Mouse (Mus musculus): ENCODE results near the gene Fopnl.
A peak's percentile ranks its signal among the peaks of the same experiment; 100 is the strongest.

Fopnl gene

GRCm38 (mm10) chr16:14316884-14317876, at the start of gene Fopnl:
Fopnl (minus strand) TSS chr16:14317405.
- peak; percentile 93 for DNase-seq (ENCODE audit: low read depth, low spot score)

DNA sequence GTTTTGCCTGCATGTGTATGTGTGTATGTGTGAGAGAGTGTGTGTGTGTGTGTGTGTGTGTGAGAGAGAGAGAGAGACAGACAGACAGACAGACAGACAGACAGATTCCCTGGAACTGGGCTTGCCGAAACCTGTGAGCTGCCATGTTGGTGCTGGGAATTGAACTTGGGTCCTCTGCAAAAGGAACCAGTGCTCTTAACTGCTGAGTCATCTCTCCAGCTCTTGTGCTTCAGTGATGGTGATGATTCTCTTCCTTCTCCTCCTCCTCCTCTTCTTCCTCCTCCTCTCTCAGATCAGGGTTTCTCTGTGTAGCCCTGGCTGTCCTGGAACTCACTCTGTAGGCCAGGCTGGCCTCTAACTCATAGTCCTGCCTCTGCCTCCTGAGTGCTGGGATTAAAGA, 48.8 kb upstream of the Fopnl start:
- no peak for DNase-seq (ENCODE audit: low read depth, low spot score)

DNA sequence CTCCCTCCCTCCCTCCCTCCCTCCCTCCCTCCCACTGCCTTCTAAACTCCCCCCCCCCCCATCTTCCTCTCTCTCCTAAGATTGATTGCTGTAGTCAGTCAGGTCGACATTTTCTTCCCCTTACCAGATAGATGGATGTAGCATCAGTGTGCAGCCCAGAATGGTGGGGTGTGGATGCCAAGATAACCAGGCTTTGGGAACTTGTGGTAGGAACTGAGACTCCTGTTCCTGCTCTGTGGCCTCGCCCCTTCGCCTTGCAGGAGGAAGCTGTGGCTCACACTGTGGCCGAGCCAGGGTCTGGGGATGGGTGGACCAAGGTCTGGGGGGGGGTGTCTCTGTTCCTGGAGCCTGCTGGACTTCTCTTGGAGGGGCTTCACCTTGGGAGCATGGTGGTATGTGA, 48.3 kb upstream of the Fopnl start:
- DNase-seq (ENCODE audit: low read depth, low spot score) = no peak

GRCm38 (mm10) chr16:14364066-14364465, 46.9 kb upstream of the Fopnl start:
- DNase-seq (ENCODE audit: low read depth, low spot score) = no peak

DNA sequence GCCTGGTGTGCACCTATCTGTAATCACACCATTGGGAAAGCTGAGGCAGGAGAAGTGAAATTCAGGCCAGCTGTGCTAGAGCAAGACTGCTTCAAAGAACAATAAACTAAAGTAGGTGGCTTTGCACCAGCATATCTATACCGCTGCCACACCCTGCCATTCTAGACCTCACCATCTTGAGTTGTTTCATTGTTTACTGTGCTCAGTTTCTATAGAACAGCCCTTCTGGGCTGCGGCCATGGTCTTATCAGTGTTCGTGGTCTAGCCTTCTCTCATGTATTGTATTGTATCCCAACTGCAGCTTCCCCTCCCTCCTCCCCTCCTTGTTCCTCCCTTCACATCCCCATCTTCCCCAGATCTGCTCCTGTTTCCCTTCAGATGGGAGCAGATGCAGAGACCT, 46.3 kb upstream of the Fopnl start:
- DNase-seq (ENCODE audit: low read depth, low spot score) = no peak

- no peak for DNase-seq (ENCODE audit: low read depth, low spot score)
Measured at GRCm38 (mm10) chr16:14362099-14362820, 45.1 kb upstream of the Fopnl start.

DNA sequence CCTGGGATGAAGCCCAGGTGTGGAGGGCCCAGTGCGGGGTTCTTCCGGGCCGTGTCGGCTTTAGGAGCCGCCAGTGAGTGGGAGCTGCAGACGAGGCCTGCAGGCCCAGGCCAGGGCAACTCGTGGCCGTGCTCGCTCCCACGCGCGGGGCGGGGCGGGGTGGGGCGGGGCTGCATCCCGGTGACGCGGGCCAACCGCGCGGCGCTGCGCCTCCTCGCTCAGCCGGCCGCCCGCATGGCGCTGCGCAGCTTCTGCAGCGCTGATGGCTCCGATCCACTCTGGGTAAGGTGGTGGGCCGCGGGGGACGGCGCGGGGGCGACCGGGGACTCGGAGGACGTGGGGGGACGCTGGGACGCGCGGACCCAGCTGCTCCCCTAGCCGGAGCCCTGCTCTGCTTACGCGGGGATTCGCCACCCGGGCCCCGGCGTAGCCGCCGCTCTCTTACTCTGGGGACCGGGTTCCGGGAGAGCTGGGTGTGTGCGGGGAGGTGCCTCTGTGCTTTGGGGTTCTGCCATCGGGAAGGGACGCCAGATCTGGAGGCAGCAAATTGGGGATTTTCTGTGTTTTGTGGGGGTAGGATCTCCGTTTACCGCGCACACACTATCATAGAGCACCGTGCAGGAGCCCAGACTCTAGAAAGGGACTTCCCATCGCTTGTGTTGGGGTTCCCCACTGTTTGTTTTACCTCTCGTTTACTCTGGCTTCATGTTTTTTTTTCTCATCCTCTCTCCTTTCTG, 44.3 kb upstream of the Fopnl start, which contains the start of gene Abcc1:
Gene Abcc1 (plus strand): TSS at position 197 of the 737 bp plus-strand sequence.
- peak; percentile 65 for DNase-seq (ENCODE audit: low read depth, low spot score)

- no peak for DNase-seq (ENCODE audit: low read depth, low spot score)
Measured at GRCm38 (mm10) chr16:14360931-14361330, 43.7 kb upstream of the Fopnl start.

DNA sequence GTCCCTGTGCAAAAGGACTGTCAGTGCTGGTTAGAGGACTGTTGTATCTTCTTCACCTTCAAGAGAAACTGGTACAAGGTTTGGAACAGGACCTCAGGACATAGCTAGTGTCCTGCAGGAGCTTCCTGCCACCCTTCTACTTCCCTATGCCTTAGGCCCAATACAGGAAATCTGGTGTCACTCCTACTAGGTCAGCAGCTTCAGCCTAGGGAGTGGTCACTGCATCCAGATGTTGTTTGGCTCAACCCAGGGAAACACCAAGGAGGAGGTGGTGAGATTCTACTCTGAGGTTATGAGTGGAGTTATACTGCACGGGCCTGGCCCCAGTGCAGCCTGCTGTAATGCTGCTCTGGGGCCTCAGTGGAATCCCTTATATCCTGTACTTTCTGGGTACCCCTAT, 41.3 kb upstream of the Fopnl start:
- DNase-seq (ENCODE audit: low read depth, low spot score) = no peak

DNA sequence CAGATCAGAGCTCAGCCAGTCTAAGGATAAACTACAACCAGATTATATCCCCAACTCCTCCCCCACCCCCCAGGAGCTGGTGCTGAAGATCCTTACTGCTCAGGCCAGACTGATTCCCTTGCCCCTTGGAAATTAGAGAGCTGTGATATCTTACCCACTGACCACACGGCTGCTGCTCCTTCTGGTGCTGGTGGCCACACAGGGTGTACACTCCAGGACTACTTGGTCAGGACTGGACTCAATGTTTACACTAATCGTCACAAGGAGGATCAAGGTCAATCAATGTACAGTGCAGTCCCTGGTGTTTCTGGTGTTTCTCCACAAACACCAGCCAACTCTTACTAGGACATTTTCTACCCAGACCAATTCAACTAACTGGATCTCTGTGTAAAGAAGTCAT, 40.7 kb upstream of the Fopnl start:
- no peak for DNase-seq (ENCODE audit: low read depth, low spot score)

- DNase-seq (ENCODE audit: low read depth, low spot score) = no peak
Measured at GRCm38 (mm10) chr16:14352663-14353062, 35.5 kb upstream of the Fopnl start.

DNA sequence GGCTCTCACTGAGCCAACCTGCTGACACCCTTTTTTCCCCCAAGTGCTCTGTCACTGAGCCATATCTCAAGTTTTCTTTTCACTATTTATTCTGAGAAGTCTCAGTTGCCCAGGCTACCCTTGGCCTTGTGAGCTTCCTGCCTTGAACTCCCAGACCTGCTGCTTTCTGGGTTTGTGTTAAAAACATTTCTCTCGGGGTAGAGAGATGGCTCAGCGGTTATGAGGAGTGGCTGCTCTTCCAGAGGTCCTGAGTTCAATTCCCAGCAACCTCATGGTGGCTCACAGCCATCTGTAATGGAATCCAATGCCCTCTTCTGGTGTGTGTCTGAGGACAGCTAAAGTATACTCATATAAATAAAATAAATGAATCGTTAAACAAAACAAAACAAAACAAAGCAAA, 35.0 kb upstream of the Fopnl start:
- DNase-seq (ENCODE audit: low read depth, low spot score) = no peak

DNA sequence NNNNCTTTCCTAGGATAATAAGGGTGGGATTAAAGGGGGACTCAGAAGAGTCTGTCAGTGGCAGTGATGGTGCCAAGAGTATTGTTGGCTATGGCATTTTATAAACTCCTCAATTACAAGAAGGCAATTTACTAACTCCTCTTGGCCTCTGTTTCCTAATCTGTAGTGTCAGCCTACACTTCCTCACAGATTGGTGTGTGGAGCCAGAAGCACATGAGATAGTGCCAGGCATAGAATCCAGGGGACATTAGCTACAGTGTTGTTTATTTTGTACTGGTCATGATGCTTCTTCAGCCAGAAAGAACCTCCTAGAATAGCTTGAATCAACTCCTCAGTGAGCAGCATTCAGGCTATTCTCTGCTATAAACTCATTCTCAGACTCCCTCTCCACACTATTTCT, 34.4 kb upstream of the Fopnl start:
- no peak for DNase-seq (ENCODE audit: low read depth, low spot score)

DNA sequence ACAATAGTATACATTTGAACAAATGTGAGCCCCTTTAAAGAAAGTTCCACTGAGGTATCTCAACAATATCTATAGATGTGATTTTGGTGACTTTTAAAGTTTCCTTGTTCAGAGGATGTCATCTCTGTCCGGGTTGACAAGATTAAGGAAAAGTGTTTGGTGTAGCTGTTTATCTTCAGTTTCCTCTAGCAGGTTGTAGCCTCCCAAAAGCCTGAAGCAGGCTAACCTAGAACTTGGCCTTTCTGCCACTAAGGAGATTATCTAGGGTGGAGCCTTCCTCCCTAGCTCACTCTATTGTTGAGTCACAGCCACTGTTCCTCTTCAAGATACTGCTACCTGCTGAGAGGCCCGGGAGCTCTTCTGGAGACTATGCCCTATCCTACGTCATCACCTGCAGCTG, 27.8 kb upstream of the Fopnl start:
- no peak for DNase-seq (ENCODE audit: low read depth, low spot score)

DNA sequence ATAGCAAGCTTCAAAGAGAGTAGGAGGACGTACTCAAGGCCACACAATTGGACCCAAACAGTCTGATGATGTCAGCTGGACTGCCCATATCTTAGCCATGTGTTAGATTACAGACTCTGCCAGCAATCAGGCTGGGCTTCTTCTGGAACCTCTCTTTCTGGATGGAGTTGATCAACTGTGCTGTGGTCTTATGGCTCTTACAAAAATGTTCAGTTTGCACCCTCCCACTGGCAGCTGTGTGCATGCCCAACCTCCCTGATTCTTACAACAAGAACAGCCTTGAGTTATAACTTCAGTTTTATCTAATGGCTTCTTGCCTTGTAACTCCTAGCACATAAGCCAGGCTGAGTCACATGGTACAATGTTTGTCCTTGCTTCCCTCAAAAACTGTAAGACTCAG, 11.0 kb upstream of the Fopnl start:
- no peak for DNase-seq (ENCODE audit: low read depth, low spot score)

- no peak for DNase-seq (ENCODE audit: low read depth, low spot score)
Measured at GRCm38 (mm10) chr16:14320494-14320893, 3.3 kb upstream of the Fopnl start.

DNA sequence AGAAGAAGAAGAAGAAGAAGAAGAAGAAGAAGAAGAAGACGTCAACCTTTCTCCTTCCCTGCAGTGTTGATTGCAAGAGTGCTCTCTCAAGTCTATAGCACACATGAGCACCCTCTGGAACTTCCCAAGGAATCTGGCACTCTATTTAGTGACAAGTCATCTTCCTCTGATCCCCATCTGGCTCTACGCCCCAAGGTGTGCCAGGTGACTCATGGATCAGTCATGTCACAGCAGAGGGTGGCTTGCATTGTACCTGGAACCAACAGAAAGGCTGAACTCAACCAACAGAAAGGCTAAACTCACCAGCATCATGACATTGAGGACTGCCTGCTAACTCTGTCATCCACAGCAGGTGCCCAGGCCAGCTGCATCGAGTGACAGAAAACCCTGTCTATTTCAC, 2.5 kb upstream of the Fopnl start:
- DNase-seq (ENCODE audit: low read depth, low spot score) = no peak

DNA sequence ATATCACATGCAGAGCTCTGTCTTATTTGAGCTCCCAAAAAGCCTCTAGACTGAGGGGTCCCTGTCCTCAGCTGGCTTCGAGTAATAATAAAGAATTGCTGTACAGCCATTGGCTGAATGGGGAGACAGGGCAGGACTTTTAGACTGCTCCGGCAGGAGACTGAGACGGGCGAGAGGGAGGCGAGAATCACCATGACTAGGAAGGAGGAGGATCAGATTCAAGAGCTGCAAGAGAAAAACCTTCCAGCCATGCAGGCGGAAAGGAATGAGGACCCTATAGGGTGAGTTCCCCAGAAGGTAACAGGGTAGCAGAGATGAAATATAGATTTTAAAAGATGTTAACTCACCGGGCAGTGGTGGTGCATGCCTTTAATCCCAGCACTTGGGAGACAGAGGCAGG, 4.3 kb downstream of the Fopnl start:
- DNase-seq (ENCODE audit: low read depth, low spot score) = no peak

GRCm38 (mm10) chr16:14311371-14311770, 5.8 kb downstream of the Fopnl start:
- no peak for DNase-seq (ENCODE audit: low read depth, low spot score)

GRCm38 (mm10) chr16:14309833-14310232, 7.4 kb downstream of the Fopnl start:
- DNase-seq (ENCODE audit: low read depth, low spot score) = no peak

DNA sequence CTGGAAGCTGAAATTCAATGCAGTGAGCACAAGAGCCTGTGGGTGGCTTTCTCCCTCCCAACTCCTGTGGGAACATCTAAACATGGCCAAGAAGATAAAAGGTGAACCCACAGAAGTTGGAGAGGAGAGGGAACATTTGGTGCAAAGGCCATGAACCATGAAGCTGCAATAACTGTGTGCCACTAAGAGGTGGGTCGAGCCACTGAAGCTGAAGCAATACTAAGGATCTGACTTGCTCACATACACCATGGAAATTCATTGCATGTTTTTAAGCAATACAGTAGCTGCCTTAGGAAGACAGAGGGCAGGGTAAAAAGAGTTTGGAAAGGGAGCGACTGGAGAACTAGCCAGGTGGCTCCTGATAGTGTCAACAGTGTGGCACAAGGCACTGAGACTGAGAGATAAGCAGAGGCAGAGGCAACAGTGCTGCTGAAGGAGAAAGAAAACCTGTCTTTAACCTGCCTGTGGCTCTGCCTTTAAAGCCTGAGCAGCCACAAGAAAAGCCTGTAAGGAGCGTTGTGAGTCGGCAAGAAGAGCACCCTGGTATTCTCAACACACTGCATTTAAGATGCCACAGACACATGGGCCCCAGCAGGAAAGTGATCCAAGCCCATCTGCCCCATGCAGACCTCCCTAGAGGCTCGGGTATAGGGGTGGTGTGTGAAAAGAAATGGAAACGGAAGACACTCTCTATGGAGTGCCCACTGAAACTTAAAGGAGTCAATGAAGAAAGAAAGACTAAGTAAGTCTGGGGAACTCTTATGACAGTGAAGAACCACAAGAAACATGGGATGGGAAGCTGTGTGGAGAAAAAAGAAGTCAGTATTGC, 8.7 kb downstream of the Fopnl start:
- no peak for DNase-seq (ENCODE audit: low read depth, low spot score)
